Mouse (Mus musculus) embryonic facial prominence, embryonic 11.5 days (tissue): ENCODE results near the gene Wt1. TPM values are rescaled to one million over a fixed set of nuclear protein-coding genes. Genes with fewer than 3 reads are reported as not detected.
A peak's percentile ranks its signal among the peaks of the same experiment; 100 is the strongest.

Experiments
- ATAC-seq: fragments of 200-750 bp; cut with Nextera tagmentation; replicated peaks from 2 replicates; pipeline ENCODE4 v1.8.0; 2017; ENCODE audit warnings: low read depth; ENCODE audit not compliant: insufficient number of reproducible peaks, low FRiP score, low TSS enrichment
- DNase-seq: peaks from one replicate; pipeline ENCODE4 v3.0.0-alpha.2; 2015; ENCODE audit warnings: low spot score
- H3K27ac ChIP-seq: fragments of 300-500 bp; sonication (generic); replicated peaks from 2 replicates; pipeline ENCODE4 v1.5.1; 2014; ENCODE audit warnings: mild to moderate bottlenecking, low read depth, low read length, control low read depth
- H3K27me3 ChIP-seq: fragments of 300-500 bp; sonication (generic); 2 replicates; pipeline ENCODE4 v1.6.1; 2014; ENCODE audit warnings: mild to moderate bottlenecking, low read length, moderate library complexity, mixed read lengths; ENCODE audit not compliant: control insufficient read depth, insufficient read depth
- H3K36me3 ChIP-seq: fragments of 300-500 bp; sonication (generic); replicated peaks from 2 replicates; pipeline ENCODE4 v1.6.1; 2014; ENCODE audit warnings: low read depth, mild to moderate bottlenecking, low read length, moderate library complexity, mixed read lengths; ENCODE audit not compliant: control insufficient read depth, insufficient read depth
- H3K4me1 ChIP-seq: fragments of 300-500 bp; sonication (generic); 2 replicates; pipeline ENCODE4 v1.6.1; 2014; ENCODE audit warnings: low read length, mixed read lengths; ENCODE audit not compliant: control insufficient read depth, insufficient read depth
- H3K4me2 ChIP-seq: fragments of 300-500 bp; sonication (generic); 2 replicates; pipeline ENCODE4 v1.6.1; 2014; ENCODE audit warnings: low read depth, mild to moderate bottlenecking, control low read depth, low read length, moderate library complexity
- H3K4me3 ChIP-seq: fragments of 300-500 bp; sonication (generic); 2 replicates; pipeline ENCODE4 v1.5.1; 2014; ENCODE audit warnings: low read depth, low read length, control low read depth
- H3K9ac ChIP-seq: fragments of 300-500 bp; sonication (generic); replicated peaks from 2 replicates; pipeline ENCODE4 v1.6.1; 2014; ENCODE audit warnings: mild to moderate bottlenecking, control low read depth, low read length
- H3K9me3 ChIP-seq: fragments of 300-500 bp; sonication (generic); replicated peaks from 2 replicates; pipeline ENCODE4 v1.6.1; 2016; ENCODE audit warnings: mild to moderate bottlenecking, low read length, inconsistent platforms, mixed read lengths; ENCODE audit not compliant: control insufficient read depth
- WGBS: fragments of 180-500 bp; shearing (Covaris S2); extraction: QIAGEN DNeasy Blood & Tissue Kit; methylation state at CpG from one replicate; pipeline ENCODE4 v1.1.7; 2014; 5-methylcytosine and 5-hydroxymethylcytosine counted together
- polyA plus RNA-seq: library from polyadenylated mRNA; unstranded; fragments of >200 nt; fragmentation: Nextera tagmentation; extraction: Ambion mirVana; gene quantifications from 2 replicates; pipeline ENCODE4 v1.2.1, GENCODE M21; 2014

Wt1 gene
- polyA plus RNA-seq, 1 experiment from 2014 or later = 0.58 TPM

DNA sequence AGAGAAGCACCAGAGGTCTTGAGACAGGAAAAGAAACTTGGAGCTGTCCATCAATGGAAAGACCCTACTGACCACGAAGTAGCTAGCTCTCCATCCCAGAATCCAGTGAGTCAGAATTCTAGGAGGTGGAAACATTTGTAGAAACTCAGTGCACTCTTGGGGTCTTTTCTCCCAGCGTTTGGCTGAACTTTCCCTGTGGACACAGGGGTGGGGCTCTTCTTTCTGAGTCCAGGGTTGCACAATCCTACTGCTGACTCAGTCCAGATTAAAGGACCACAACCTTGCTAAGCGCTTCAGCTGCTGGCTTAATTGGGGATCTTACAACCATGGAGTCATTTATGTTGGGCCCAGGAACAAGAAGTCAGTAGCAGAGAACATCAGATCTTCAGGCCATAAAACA is 41.8 kb downstream of the Wt1 start:
- WGBS = 80% methylated on average over 3 of the region's 3 CpGs
- Histone ChIP-seq H3K4me2 (no peak overlapping the region), H3K4me1 (no peaks in the 10 kb centered on the region), H3K9ac (no peak overlapping the region), H3K9me3 (no peaks in the 10 kb centered on the region), H3K36me3 (no peaks in the 10 kb centered on the region), H3K27ac (no peak overlapping the region), H3K4me3 (no peak overlapping the region), H3K27me3 (no peaks in the 10 kb centered on the region)
- ATAC-seq = no peak
- no peak for DNase-seq

DNA sequence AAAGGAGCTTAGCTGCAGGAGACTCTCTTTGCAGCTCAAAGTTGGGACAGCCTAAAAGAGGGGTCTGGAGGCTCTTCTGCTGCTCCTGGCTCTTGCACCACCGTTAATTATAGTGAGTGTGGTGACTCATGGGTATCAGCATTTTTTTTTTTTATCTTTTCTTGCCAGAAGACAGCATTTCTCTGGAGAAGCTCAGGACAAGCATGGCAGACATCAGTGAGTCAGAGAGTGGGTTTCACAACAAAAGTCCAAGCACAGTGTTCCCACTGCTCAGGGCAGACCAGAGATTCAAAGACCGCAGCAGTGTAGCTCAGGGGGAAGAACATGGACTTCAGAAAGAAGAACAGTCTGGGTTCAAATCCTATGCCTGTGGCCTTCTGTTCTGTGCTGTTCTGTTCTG is 47.9 kb downstream of the Wt1 start:
- Histone ChIP-seq H3K4me1 (no peaks in the 10 kb centered on the region), H3K9ac (no peak overlapping the region), H3K27me3 (no peaks in the 10 kb centered on the region), H3K4me2 (no peak overlapping the region), H3K4me3 (no peak overlapping the region), H3K27ac (no peak overlapping the region), H3K9me3 (no peaks in the 10 kb centered on the region), H3K36me3 (no peaks in the 10 kb centered on the region)
- no peak for ATAC-seq
- WGBS = 87% methylated on average over 2 of the region's 2 CpGs
- DNase-seq = no peak

DNA sequence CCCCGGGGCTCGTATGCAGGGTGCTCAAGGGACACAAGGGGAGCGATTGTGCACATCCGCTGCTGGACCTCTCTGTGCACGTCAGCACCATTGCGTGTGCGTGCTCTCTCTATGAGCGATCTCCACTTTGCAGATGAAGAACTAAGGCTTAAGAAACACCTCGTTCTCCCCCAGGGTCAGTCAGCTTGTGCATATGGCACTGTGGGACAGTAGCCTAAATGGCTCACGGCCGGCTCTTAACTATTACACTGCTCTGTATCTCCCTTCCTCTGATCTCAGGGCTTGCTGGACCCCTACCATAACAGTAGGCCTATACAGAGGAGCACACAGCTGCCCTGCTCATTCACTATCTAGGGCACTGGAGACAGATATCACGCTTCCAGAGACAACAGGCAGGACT is 52.5 kb downstream of the Wt1 start:
- H3K9ac ChIP-seq = no peak overlapping the region
- H3K9me3 ChIP-seq = no peaks in the 10 kb centered on the region
- H3K4me2 ChIP-seq = no peak overlapping the region
- H3K4me3 ChIP-seq = no peak overlapping the region
- WGBS = 89% methylated on average over 12 of the region's 12 CpGs
- H3K27me3 ChIP-seq = no peaks in the 10 kb centered on the region
- no peaks in the 10 kb centered on the region for H3K36me3 ChIP-seq
- no peak overlapping the region for H3K27ac ChIP-seq
- no peak for ATAC-seq
- DNase-seq = no peak
- H3K4me1 ChIP-seq = no peaks in the 10 kb centered on the region

- no peaks in the 10 kb centered on the region for H3K36me3 ChIP-seq
- DNase-seq = no peak
- ATAC-seq = no peak
- no peaks in the 10 kb centered on the region for H3K4me1 ChIP-seq
- no peak overlapping the region for H3K27ac ChIP-seq
- no peak overlapping the region for H3K4me2 ChIP-seq
- 40% methylated on average over 6 of the region's 6 CpGs for WGBS
- H3K9me3 ChIP-seq = no peaks in the 10 kb centered on the region
- no peak overlapping the region for H3K4me3 ChIP-seq
- no peaks in the 10 kb centered on the region for H3K27me3 ChIP-seq
- no peak overlapping the region for H3K9ac ChIP-seq
Measured at GRCm38 (mm10) chr2:105182501-105182900, 56.2 kb downstream of the Wt1 start.

- WGBS = 90% methylated on average over 3 of the region's 3 CpGs
- Histone ChIP-seq H3K27me3 (no peaks in the 10 kb centered on the region), H3K9me3 (no peaks in the 10 kb centered on the region), H3K36me3 (no peaks in the 10 kb centered on the region), H3K9ac (no peak overlapping the region), H3K4me3 (no peak overlapping the region), H3K4me2 (no peak overlapping the region), H3K27ac (no peak overlapping the region), H3K4me1 (no peaks in the 10 kb centered on the region)
- ATAC-seq = no peak
- DNase-seq = no peak
Measured at GRCm38 (mm10) chr2:105185140-105185539, 58.8 kb downstream of the Wt1 start.

GRCm38 (mm10) chr2:105185768-105186529 is 59.6 kb downstream of the Wt1 start:
- no peak overlapping the region for H3K9ac ChIP-seq
- H3K4me3 ChIP-seq = no peak overlapping the region
- ATAC-seq = no peak
- H3K4me2 ChIP-seq = no peak overlapping the region
- H3K27ac ChIP-seq = no peak overlapping the region
- H3K9me3 ChIP-seq = no peaks in the 10 kb centered on the region
- no peaks in the 10 kb centered on the region for H3K27me3 ChIP-seq
- H3K36me3 ChIP-seq = no peaks in the 10 kb centered on the region
- H3K4me1 ChIP-seq = no peaks in the 10 kb centered on the region
- 79% methylated on average over 13 of the region's 13 CpGs for WGBS
- DNase-seq = no peak

- no peak overlapping the region for H3K4me2 ChIP-seq
- H3K9me3 ChIP-seq = no peaks in the 10 kb centered on the region
- H3K36me3 ChIP-seq = no peaks in the 10 kb centered on the region
- no peaks in the 10 kb centered on the region for H3K27me3 ChIP-seq
- H3K4me3 ChIP-seq = no peak overlapping the region
- H3K27ac ChIP-seq = no peak overlapping the region
- no peaks in the 10 kb centered on the region for H3K4me1 ChIP-seq
- no peak overlapping the region for H3K9ac ChIP-seq
- ATAC-seq = no peak
- no peak for DNase-seq
- WGBS = 74% methylated on average over 5 of the region's 5 CpGs
Measured at GRCm38 (mm10) chr2:105186591-105186990, 60.3 kb downstream of the Wt1 start.

- Histone ChIP-seq H3K36me3 (no peaks in the 10 kb centered on the region), H3K4me1 (no peaks in the 10 kb centered on the region), H3K9ac (no peak overlapping the region), H3K4me2 (no peak overlapping the region), H3K27ac (no peak overlapping the region), H3K4me3 (no peak overlapping the region), H3K9me3 (no peaks in the 10 kb centered on the region), H3K27me3 (no peaks in the 10 kb centered on the region)
- DNase-seq = peak; percentile 67
- ATAC-seq = 0 out of 2 replicates have a peak, but pooled peaks have one; percentile 9
- 76% methylated on average over 10 of the region's 10 CpGs for WGBS
Measured at GRCm38 (mm10) chr2:105188182-105188581, 61.9 kb downstream of the Wt1 start.
